Mouse (Mus musculus): ENCODE data around the gene Lbhd1.
A peak's percentile ranks its signal among the peaks of the same experiment; 100 is the strongest.

The Lbhd1 gene

DNA sequence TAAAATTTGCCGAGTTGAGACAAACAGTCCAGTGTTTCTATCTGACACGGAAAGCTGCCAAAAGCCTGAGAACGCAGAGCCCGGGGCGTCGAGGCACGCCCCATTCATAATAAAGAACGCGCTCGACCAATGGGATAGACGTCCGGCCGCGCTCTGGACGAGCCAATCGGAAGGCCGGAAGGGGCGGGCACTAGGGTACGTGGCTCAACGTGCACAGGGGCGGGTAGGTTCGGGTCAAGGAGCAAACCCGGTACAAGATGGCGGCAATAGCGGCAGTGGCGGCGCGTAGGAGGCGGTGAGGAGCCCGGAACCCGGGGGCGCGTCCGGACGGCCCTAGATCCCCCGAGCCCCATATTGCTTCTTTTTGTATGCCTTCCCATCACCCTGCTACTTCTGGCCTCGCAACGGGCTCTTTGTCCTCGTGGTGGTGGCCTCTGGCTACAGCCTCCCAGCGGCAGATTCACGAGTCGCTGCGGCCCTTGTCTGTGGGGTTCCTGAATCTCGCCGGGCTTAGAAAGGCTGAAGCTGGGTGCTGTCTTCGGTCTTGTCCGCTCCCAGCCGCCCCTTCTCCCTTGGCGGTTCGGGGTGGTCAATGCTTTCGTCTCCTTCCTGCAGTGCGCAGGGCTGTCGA lies 14.4 kb downstream of the Lbhd1 start, which contains the start of gene Ganab:
TSS of gene Ganab (plus strand) at position 207 of the 631 bp plus-strand sequence.
- Histone ChIP-seq H3K27me3 (ENCODE audit: insufficient read depth, low read length) (no peaks in the 10 kb centered on the region), H3K9me3 (ENCODE audit: low read length) (no peaks in the 10 kb centered on the region), H3K4me1 (replicated peaks; ENCODE audit: low read depth, low read length) (peaks cover 68% of the 10 kb centered on the region), H3K36me3 (ENCODE audit: insufficient read depth, low read length) (peaks cover 73% of the 10 kb centered on the region), H3K4me3 (replicated peaks; ENCODE audit: low read length) (peak within 1 kb of the TSS; percentile 100)
- no peak for TF ChIP-seq NANOG (IDR thresholded peaks at IDR 0.05; ENCODE audit: borderline replicate concordance, low read length)
- TF ChIP-seq POU5F1 (IDR thresholded peaks at IDR 0.05; ENCODE audit: borderline replicate concordance, low read length): no peak
- no peak for TF ChIP-seq CTCF (conservative IDR thresholded peaks at IDR 0.05; ENCODE audit: low read length)

DNA sequence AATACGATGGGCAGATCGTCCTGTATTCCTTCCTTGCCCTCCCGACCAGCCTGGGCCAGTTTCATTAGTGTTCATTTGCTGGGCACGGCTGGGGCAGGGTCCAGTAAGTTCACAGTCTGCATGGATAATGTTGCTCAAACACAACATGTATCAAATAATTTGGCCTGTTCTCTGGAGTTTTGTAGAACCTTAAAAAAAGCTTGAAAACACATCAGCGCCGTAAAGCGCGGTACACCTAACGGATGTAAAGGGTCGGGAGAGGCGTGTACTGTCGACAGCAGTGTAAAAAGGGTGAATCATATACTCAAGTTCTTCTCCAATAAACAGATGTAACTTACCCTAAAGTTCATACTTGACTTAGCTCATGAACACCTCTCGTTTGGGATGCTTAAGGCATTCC lies 15.0 kb downstream of the Lbhd1 start:
- H3K4me3 ChIP-seq (replicated peaks; ENCODE audit: low read length): peak overlapping the region; percentile 100

GRCm38 (mm10) chr19:8899079-8899478 lies 15.5 kb downstream of the Lbhd1 start:
- TF ChIP-seq POU5F1 (IDR thresholded peaks at IDR 0.05; ENCODE audit: borderline replicate concordance, low read length) (no peak), NANOG (IDR thresholded peaks at IDR 0.05; ENCODE audit: borderline replicate concordance, low read length) (no peak), CTCF (conservative IDR thresholded peaks at IDR 0.05; ENCODE audit: low read length) (no peak)
- peak overlapping the region; percentile 100 for H3K4me3 ChIP-seq (replicated peaks; ENCODE audit: low read length)
- H3K27me3 ChIP-seq (ENCODE audit: insufficient read depth, low read length): no peaks in the 10 kb centered on the region

More for the DNA sequence above, 15.0 kb downstream of the Lbhd1 start:
- Histone ChIP-seq H3K4me1 (replicated peaks; ENCODE audit: low read depth, low read length) (peaks cover 65% of the 10 kb centered on the region), H3K9me3 (ENCODE audit: low read length) (no peaks in the 10 kb centered on the region), H3K27me3 (ENCODE audit: insufficient read depth, low read length) (no peaks in the 10 kb centered on the region), H3K36me3 (ENCODE audit: insufficient read depth, low read length) (peaks cover 79% of the 10 kb centered on the region)
- no peak for TF ChIP-seq POU5F1 (IDR thresholded peaks at IDR 0.05; ENCODE audit: borderline replicate concordance, low read length)
- TF ChIP-seq CTCF (conservative IDR thresholded peaks at IDR 0.05; ENCODE audit: low read length): no peak
- no peak for TF ChIP-seq NANOG (IDR thresholded peaks at IDR 0.05; ENCODE audit: borderline replicate concordance, low read length)

GRCm38 (mm10) chr19:8903412-8903811 lies 19.9 kb downstream of the Lbhd1 start:
- H3K4me3 ChIP-seq (replicated peaks; ENCODE audit: low read length): no peak overlapping the region
- H3K27me3 ChIP-seq (ENCODE audit: insufficient read depth, low read length): no peaks in the 10 kb centered on the region
- H3K4me1 ChIP-seq (replicated peaks; ENCODE audit: low read depth, low read length): peaks cover 27% of the 10 kb centered on the region
- TF ChIP-seq NANOG (IDR thresholded peaks at IDR 0.05; ENCODE audit: borderline replicate concordance, low read length): no peak
- no peak for TF ChIP-seq CTCF (conservative IDR thresholded peaks at IDR 0.05; ENCODE audit: low read length)
- TF ChIP-seq POU5F1 (IDR thresholded peaks at IDR 0.05; ENCODE audit: borderline replicate concordance, low read length): no peak
- H3K36me3 ChIP-seq (ENCODE audit: insufficient read depth, low read length): peaks cover 93% of the 10 kb centered on the region
- no peaks in the 10 kb centered on the region for H3K9me3 ChIP-seq (ENCODE audit: low read length)

More at GRCm38 (mm10) chr19:8899079-8899478, 15.5 kb downstream of the Lbhd1 start:
- Histone ChIP-seq H3K4me1 (replicated peaks; ENCODE audit: low read depth, low read length) (peaks cover 60% of the 10 kb centered on the region), H3K9me3 (ENCODE audit: low read length) (no peaks in the 10 kb centered on the region), H3K36me3 (ENCODE audit: insufficient read depth, low read length) (peaks cover 83% of the 10 kb centered on the region)

DNA sequence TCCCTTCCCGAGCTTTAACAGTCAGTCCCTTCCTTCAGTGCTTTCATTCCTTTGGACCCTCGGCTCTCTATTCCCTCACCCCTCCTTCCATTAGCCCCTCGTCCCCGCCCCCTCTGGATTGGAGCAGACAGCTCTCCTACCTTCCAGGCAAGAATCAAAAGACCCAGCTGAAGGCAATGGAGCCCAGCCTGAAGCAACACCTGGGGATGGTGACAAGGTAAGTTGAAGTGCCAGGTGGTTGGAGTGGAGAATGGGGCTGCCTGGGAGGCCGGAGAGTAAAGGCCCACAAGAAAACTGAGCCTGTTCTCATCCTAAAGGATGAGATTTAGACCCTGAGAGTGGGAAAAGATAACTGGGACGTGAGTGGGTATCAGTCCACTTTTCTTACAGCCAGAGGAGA lies 25.0 kb downstream of the Lbhd1 start:
- no peaks in the 10 kb centered on the region for H3K27me3 ChIP-seq (ENCODE audit: insufficient read depth, low read length)
- H3K36me3 ChIP-seq (ENCODE audit: insufficient read depth, low read length): peaks cover 98% of the 10 kb centered on the region
- peaks cover 11% of the 10 kb centered on the region for H3K4me1 ChIP-seq (replicated peaks; ENCODE audit: low read depth, low read length)
- TF ChIP-seq POU5F1 (IDR thresholded peaks at IDR 0.05; ENCODE audit: borderline replicate concordance, low read length) (no peak), CTCF (conservative IDR thresholded peaks at IDR 0.05; ENCODE audit: low read length) (no peak), NANOG (IDR thresholded peaks at IDR 0.05; ENCODE audit: borderline replicate concordance, low read length) (no peak)
- no peaks in the 10 kb centered on the region for H3K9me3 ChIP-seq (ENCODE audit: low read length)
- H3K4me3 ChIP-seq (replicated peaks; ENCODE audit: low read length): no peak overlapping the region

DNA sequence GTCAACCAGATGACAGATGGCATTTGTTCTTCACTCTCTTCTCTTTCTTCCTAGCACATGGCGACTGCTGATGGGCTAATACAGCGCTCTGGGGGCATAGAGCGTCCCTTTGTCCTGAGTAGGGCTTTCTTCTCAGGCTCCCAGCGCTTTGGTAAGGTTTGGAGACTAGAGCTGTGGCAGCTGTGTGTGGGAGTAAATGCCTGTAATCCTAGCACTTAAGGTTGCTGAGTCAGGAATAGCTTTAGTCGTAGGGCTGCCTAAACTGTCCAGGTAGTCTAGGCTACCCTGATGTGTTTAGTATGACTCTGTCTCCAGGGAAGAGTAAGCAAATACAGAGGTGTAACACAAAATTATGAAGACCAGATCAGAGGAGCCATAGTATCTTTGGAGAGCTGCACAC lies 28.3 kb downstream of the Lbhd1 start:
- Histone ChIP-seq H3K27me3 (ENCODE audit: insufficient read depth, low read length) (no peaks in the 10 kb centered on the region), H3K4me3 (replicated peaks; ENCODE audit: low read length) (no peak overlapping the region), H3K9me3 (ENCODE audit: low read length) (no peaks in the 10 kb centered on the region), H3K4me1 (replicated peaks; ENCODE audit: low read depth, low read length) (peaks cover 14% of the 10 kb centered on the region), H3K36me3 (ENCODE audit: insufficient read depth, low read length) (peaks cover 100% of the 10 kb centered on the region)
- no peak for TF ChIP-seq NANOG (IDR thresholded peaks at IDR 0.05; ENCODE audit: borderline replicate concordance, low read length)
- TF ChIP-seq CTCF (conservative IDR thresholded peaks at IDR 0.05; ENCODE audit: low read length): no peak
- no peak for TF ChIP-seq POU5F1 (IDR thresholded peaks at IDR 0.05; ENCODE audit: borderline replicate concordance, low read length)

GRCm38 (mm10) chr19:8914212-8914611 lies 30.7 kb downstream of the Lbhd1 start:
- H3K36me3 ChIP-seq (ENCODE audit: insufficient read depth, low read length): peaks cover 80% of the 10 kb centered on the region
- TF ChIP-seq POU5F1 (IDR thresholded peaks at IDR 0.05; ENCODE audit: borderline replicate concordance, low read length): no peak
- no peak for TF ChIP-seq NANOG (IDR thresholded peaks at IDR 0.05; ENCODE audit: borderline replicate concordance, low read length)
- TF ChIP-seq CTCF (conservative IDR thresholded peaks at IDR 0.05; ENCODE audit: low read length): no peak
- no peak overlapping the region for H3K4me3 ChIP-seq (replicated peaks; ENCODE audit: low read length)
- H3K9me3 ChIP-seq (ENCODE audit: low read length): no peaks in the 10 kb centered on the region
- no peaks in the 10 kb centered on the region for H3K27me3 ChIP-seq (ENCODE audit: insufficient read depth, low read length)
- peaks cover 28% of the 10 kb centered on the region for H3K4me1 ChIP-seq (replicated peaks; ENCODE audit: low read depth, low read length)

DNA sequence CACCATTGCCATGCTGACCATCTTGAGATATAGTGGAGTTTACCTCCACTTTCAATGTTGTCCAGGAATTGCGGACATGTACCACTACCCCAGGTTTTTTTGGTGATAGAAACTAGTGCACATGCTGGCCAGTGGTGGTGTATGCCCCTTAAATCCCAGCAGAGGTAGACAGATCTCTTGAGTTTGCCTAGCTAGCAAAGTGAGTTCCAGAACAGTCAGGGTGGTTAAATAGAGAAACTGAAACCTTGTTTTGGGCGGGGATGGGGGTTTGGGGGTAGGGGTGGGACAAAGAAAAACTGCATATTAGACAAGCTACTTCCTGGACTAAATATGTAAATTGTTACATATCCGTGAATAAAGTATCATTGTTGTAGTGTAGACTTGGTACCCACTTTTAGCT lies 35.5 kb downstream of the Lbhd1 start:
- H3K4me3 ChIP-seq (replicated peaks; ENCODE audit: low read length): no peak overlapping the region
- H3K27me3 ChIP-seq (ENCODE audit: insufficient read depth, low read length): no peaks in the 10 kb centered on the region
- no peaks in the 10 kb centered on the region for H3K9me3 ChIP-seq (ENCODE audit: low read length)
- no peak for TF ChIP-seq POU5F1 (IDR thresholded peaks at IDR 0.05; ENCODE audit: borderline replicate concordance, low read length)
- no peak for TF ChIP-seq NANOG (IDR thresholded peaks at IDR 0.05; ENCODE audit: borderline replicate concordance, low read length)
- no peak for TF ChIP-seq CTCF (conservative IDR thresholded peaks at IDR 0.05; ENCODE audit: low read length)
- peaks cover 47% of the 10 kb centered on the region for H3K36me3 ChIP-seq (ENCODE audit: insufficient read depth, low read length)
- H3K4me1 ChIP-seq (replicated peaks; ENCODE audit: low read depth, low read length): peaks cover 42% of the 10 kb centered on the region

DNA sequence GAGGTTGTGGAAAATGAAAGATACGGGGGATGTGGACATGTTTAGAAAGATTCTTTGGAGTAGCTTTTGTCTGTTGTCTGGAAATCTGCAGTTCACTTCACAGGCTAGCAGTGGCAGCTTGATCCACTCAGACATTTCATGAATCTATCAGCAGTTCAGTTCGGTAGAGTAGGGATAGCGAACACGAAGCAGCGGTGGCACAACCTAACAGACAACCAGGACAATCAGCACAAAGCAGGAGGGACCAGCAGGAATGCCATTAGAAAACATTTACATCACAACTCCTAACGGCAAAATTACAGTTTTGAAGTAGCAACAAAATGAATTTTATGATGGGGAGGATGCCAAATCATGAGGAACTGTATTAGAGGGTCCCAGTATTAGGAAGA lies 36.1 kb downstream of the Lbhd1 start:
- no peak for TF ChIP-seq NANOG (IDR thresholded peaks at IDR 0.05; ENCODE audit: borderline replicate concordance, low read length)
- no peak for TF ChIP-seq POU5F1 (IDR thresholded peaks at IDR 0.05; ENCODE audit: borderline replicate concordance, low read length)
- no peak for TF ChIP-seq CTCF (conservative IDR thresholded peaks at IDR 0.05; ENCODE audit: low read length)
- Histone ChIP-seq H3K4me1 (replicated peaks; ENCODE audit: low read depth, low read length) (peaks cover 42% of the 10 kb centered on the region), H3K4me3 (replicated peaks; ENCODE audit: low read length) (peak overlapping the region; percentile 93), H3K27me3 (ENCODE audit: insufficient read depth, low read length) (no peaks in the 10 kb centered on the region), H3K36me3 (ENCODE audit: insufficient read depth, low read length) (peaks cover 41% of the 10 kb centered on the region), H3K9me3 (ENCODE audit: low read length) (no peaks in the 10 kb centered on the region)
